Mouse (Mus musculus) skeletal muscle tissue, adult 2 months (tissue): Measurements from ENCODE around the gene Myl10.
A peak's percentile ranks its signal among the peaks of the same experiment; 100 is the strongest.
"Not testable (repeated sequence)": the region's sequence is repeated elsewhere in the genome, so short reads cannot be mapped to it uniquely, and the experiment has no call there.

ENCODE experiments used
- DNase-seq: peaks from one replicate; pipeline ENCODE4 v3.0.0-alpha.2; 2012; ENCODE audit warnings: low read depth, low spot score

Gene Myl10

DNA sequence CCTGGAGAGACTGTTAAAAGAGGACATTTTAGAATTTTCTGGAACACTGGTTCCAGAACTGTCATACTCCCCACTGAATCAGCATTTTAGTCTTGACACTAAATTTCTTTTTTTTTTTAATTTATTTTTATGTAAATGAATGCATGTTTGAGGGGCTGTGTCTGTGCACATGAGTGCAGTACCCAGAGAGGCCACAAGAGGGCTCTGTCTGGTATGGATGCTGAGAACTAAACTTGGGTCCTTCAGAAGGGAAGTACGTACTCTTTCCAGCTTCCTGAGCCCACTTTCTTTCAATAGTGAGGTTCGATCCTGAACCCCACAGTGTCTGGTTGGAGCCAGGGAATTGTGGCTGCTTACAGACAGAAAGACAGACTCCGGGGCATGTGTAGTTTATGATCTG is 12.6 kb downstream of the Myl10 start:
- DNase-seq: no peak

DNA sequence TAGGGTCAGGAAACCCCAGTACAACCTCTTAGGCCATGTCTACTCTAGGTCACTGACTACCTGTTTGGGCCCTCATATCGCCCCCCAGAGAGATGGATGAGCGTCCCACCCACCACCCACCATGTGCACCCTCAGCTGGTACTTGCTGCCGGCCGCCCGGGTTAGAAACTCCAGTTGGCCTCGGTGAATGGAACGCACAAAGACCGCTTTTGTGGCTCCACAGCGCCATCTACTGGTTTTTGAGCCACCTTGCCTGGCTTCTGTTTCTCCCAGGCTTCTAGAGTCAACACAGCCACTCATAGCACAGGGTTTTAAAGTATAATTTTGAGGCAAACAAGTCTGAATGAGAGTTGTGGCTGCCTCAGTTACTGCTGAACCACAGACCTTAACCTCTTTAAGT is 13.9 kb downstream of the Myl10 start:
- DNase-seq: peak; percentile 58

DNA sequence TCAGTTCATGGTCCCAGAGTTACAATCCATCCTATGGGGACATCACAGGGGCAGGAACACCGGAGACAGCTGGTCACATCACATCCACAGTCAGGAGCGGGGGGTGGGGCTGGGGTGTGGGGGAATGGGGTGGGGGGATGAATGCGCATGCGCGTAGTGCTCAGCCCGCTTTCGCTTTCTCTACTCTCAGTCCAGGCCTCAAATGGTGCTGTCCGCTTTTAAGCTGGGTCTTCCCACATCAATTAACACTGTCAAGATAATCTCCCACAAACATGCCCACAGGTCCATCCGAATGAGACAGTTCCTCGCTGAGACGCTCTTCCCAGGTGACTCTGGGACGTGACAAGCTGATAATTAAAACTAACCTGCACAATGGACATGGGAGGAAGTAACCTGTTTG is 15.2 kb downstream of the Myl10 start:
- DNase-seq: no peak

DNA sequence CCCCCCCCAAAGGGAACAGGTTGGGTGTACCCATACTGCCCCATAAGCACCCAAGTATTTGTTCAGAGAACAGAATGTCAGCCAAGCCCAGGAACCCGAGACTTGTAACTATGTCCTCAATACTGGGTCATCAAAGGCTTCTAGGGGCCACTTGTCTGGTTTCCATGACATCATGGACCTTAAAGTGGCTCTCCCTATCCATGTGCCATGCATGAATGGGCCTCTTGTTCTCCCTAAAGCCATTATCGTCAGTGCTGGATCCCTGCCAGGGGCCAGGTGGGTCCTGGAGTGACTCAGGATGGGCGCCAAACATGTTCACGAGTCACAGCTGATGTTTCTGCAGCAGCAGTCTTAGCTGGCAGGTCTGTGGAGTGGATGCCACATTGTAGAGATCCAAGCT is 17.8 kb downstream of the Myl10 start:
- no peak for DNase-seq

DNA sequence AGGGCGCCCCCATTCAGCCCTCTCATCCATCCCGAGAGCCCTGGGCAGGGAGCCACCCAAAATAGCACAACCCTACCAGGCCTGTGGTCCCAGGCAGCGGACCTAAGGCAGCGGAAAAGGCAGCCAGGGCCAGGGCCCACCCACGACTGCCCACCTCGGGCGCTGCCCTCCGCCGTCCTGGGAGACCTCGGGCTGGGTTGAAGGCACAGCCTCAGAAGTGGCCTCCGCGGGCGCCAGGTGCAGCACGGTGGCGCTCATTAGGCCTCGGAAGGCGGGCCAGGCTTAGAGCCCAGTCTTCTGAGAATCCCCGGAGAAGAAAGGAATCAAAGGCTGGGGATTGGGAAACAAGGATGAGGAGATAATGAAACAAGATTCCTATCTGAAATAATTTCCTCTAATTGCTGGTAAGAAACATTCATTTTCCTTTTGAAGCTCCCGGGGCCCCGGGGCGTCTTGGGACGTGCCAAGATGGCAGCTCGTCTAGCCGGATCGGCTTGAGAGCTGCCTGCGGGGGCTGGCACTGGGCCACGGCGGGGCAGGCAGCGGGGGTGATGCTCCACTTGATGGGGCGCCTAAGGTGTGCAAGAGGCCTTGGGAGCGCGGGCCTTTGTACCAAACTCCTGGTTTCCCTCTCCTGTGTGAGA is 21.4 kb downstream of the Myl10 start:
- DNase-seq: no peak

DNA sequence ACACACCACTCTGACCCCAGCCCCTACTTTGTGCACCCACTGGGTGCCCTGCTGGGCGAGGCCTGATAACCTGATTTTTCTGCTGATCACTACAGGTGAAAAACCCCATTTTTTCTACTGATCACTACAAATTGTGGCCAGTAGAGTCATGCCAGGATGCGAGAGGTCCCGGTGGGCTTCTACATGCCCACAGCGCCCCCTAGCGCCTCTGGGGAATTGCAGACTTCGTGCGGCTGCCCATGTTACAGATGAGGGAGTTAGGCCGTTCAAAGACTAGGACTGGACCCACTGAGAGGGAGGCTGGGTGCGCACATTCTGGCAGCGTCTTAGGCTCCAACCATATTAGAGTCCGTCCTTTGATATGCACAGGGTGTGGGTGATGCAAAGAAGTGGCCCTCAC is 21.9 kb downstream of the Myl10 start:
- DNase-seq: no peak

DNA sequence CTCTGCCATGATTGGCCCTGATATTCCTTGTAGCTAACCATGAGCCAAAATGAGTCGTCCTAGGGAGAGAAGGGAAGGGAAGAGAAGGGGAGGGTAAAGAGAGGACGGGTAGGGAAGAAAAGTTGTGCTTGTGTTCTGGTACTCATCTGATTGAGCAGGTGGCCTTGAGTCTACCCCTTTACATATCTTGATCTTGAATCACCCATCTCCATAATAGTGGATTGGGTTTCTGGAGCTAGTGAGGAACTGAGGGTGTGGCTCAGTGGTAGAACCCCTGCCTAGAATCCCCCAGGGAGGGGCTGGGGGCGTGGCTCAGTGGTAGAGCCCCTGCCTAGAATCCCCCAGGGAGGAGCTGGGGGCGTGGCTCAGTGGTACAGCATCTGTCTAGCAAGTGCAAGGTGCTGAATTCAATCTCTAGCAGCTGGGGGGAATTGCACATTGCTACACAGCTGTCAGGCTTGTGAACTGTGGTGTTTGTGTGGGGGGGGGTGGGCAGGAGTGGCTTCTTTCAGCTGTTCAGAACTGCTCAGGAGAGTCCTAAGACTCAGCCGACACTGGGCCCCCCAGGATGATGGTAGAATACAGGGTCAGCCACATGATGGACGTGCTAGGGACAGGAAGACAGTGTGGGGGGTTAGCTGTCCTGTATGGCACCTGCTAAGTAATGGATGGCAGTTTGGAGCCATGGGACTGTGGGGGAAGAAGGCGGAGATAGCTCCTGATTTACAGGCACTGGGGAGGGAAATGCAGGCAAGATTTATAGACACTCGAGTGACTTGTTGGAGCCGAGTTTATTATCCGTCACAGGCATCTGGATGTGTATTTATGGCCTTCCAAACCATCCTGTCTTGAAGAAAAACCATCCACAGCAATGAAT is 24.0 kb downstream of the Myl10 start:
- DNase-seq: no peak

DNA sequence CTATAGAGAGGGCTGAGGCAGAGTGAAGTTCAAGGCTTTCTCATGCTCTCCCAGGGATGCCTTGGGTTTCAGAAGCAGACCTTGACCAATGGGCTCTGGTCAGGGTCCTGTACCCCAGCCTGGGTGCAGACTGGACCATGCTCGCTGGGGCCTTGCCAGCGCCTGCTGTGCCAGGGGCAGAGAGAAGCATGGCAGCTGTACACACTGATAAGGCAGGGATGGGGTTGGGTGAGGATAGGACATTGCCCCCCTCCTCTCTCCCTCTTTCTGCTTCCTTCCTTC is 24.6 kb downstream of the Myl10 start:
- no peak for DNase-seq

DNA sequence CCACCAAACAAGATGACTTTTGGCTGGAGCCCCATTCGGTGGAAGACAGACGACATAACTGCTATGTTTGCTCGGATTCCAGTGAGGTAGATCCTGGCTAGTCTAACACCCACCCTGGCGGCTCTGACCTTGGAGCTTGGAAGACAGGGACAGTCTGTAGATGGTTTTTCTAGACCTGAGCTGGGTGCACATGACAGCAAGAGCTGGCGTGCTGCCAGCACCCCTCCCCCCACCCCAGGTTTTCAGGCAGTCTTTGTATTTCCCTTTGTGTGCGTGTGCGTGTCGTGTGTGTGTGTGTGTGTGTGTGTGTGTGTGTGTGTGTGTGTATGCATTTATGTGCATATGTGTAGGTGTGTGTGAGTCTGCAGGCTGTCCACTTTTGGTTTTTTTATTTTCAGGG is 25.7 kb downstream of the Myl10 start:
- DNase-seq: no peak

DNA sequence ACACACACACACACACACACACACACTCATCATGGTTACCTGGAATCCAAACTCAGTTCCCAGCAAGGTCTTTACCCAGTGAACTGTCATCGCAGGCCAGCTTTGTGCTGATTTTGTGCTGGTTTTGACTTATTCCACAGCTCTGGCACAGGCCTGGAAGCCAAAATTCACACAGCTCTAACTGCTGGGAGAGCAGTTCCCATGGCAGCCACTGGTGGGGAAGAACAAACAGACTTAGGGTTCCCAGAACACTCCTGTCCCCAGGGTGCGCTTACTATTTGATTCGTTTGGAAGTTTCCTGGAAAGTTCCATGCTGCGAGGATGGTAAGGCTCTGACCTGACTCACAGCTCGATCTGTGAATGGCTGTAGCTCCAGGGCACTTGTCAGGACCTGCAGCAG is 28.6 kb downstream of the Myl10 start:
- DNase-seq: peak; percentile 10

DNA sequence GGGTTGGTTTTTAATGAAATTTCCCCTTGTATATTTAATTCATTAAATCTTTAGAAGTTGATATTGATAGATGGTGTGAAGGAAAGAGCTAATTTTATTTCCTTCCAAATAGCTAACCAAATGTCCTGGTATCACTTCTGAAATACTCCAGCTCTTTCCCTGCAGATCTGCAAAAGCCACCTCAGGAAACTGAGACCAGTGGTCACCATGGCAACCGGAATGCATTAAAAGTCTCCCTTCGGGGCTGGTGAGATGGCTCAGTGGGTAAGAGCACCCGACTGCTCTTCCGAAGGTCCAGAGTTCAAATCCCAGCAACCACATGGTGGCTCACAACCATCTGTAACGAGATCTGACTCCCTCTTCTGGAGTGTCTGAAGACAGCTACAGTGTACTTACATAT is 33.3 kb downstream of the Myl10 start:
- DNase-seq: not testable (repeated sequence)

DNA sequence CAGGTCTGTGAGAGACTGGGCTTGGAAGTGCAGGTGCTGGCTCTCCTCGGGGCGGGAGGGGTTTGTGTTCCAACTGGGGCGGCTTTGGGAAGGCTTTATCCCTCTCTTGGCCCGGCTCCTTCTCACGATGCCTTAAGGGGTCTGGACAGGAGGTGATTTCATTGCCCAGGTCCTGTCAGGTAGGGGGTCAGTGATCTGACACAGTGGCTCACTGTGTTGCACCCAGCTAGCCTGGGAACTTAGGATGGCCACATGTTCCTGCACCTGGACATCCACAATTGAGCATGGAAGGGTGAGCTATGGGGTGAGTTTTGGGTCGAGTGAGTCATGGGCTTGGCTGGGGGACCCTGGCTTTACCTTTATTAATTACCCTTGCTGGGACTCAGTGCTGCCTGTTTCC is 46.0 kb downstream of the Myl10 start:
- DNase-seq: no peak

DNA sequence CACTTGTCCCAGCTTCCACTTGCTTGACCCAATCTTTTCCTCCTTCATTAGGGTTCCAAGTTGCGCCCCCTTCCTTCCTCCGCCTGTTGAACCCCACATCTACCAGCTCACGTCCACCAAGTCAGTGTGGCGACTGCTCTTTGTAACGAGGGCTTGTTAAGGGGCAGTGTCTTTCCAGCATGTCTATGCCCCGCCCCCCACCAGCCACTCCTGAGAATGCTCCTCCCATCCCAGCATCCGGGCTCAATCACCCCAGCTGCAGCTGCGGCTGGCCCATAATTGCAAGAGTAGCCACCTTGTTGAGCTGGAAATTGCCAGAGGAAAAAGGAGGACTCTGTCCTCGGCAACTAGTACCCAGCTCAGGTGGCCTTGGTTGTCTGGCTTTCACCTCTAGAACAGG is 53.6 kb downstream of the Myl10 start:
- DNase-seq: no peak
